Mouse (Mus musculus) cerebellum, adult 2 months (tissue): ENCODE data around the gene Clic1. TPM values are rescaled to one million over a fixed set of nuclear protein-coding genes. Genes with fewer than 3 reads are reported as not detected.

ENCODE experiments used
- DNase-seq, 2 experiments: peaks; one replicate each; pipeline ENCODE4 v3.0.0; 2021
- H3K27ac ChIP-seq: fragments of 200-500 bp; 2 replicates; pipeline ENCODE4 v1.5.1; 2012; ENCODE audit warnings: low read length, control low read depth, inconsistent platforms; ENCODE audit not compliant: insufficient read depth
- H3K27me3 ChIP-seq: fragments of 200-500 bp; 2 replicates; pipeline ENCODE4 v1.6.1; 2012; ENCODE audit warnings: inconsistent platforms, mild to moderate bottlenecking, low read length, moderate library complexity; ENCODE audit not compliant: control insufficient read depth, insufficient read depth
- H3K4me1 ChIP-seq: fragments of 200-500 bp; 2 replicates; pipeline ENCODE4 v1.6.1; 2011; ENCODE audit warnings: low read length; ENCODE audit not compliant: control insufficient read depth, insufficient read depth
- H3K4me3 ChIP-seq: fragments of 200-500 bp; replicated peaks from 2 replicates; pipeline ENCODE3; 2011; ENCODE audit warnings: mild to moderate bottlenecking, low read depth, low read length, control low read depth; ENCODE audit not compliant: insufficient read depth
- CTCF ChIP-seq: fragments of 200-500 bp; IDR thresholded peaks from 2 replicates; pipeline ENCODE4 v1.5.1; 2011; ENCODE audit warnings: low read depth, mild to moderate bottlenecking, control low read depth, low read length, moderate library complexity, borderline replicate concordance; ENCODE audit not compliant: insufficient read depth
- POLR2A ChIP-seq: fragments of 200-500 bp; IDR thresholded peaks from 2 replicates; pipeline ENCODE4 v1.6.1; 2011; ENCODE audit warnings: low read length, control low read depth, borderline replicate concordance; ENCODE audit not compliant: insufficient read depth
- WGBS: fragments of 180-500 bp; shearing (Covaris S2); methylation state at CpG from one replicate; pipeline ENCODE4 v1.1.7; 2018; 5-methylcytosine and 5-hydroxymethylcytosine counted together
- polyA plus RNA-seq: library from polyadenylated mRNA; depleted of rRNA; stranded (reverse); fragments of >200 nt; gene quantifications from 2 replicates; pipeline ENCODE4 v1.2.3, GENCODE M21; 2012

The Clic1 gene
- polyA plus RNA-seq, 1 experiment, result 41.2 TPM

DNA sequence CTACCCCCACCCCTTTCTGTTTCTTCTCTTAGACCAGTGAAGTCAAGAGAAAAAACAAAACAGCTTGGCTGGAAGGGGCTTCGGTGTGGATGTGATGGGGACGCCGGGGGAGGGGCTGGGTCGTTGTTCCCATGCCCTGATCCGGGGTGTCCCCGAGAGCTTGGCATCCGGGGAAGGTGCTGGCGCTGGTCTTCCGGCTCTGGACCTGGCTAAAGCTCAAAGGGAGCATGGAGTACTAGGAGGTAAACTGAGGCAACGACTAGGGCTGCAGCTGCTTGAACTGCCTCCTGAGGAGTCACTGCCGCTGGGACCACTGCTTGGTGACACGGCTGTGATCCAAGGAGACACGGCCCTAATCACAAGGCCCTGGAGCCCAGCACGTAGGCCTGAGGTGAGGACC, 10.3 kb downstream of the Clic1 start:
- peak overlapping the region; percentile 88 for H3K4me3 ChIP-seq
- peaks cover 28% of the 10 kb centered on the region for H3K4me1 ChIP-seq
- H3K27me3 ChIP-seq, result no peaks in the 10 kb centered on the region
- TF ChIP-seq POLR2A (no peak), CTCF (no peak)
- H3K27ac ChIP-seq, result no peak overlapping the region
- DNase-seq, result peak in 1 of 2 experiments; percentile 36
- 9% methylated on average over 14 of the region's 14 CpGs for WGBS

DNA sequence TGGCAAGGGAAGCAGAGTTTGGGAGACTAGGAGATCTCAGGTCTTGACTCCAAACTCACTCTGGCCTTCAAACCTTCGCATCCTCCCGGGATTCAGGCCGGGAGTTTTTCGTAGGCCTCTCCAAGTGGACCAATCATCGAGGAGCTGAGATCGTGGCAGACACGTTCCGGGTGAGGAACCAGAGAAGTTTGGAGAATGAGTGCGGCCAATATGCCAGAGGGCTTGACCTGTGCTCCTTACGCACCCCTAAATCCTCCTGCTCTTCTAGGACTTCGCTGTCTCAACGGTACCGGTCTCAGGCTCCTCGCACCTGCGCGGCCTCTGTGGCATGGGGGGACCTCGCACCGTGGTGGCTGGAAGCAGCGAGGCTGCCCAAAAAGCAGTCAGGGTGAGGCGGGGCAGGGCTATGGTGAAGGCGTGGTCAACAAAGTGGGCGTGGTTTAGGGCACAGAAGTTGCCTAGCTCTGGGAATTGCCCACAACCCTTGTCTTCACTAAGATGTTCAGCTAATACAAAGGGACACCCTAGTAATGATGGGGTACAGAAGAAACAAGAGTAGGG, 11.1 kb downstream of the Clic1 start:
- peaks cover 33% of the 10 kb centered on the region for H3K4me1 ChIP-seq
- H3K27me3 ChIP-seq, result no peaks in the 10 kb centered on the region
- TF ChIP-seq POLR2A (no peak), CTCF (no peak)
- 53% methylated on average over 22 of the region's 22 CpGs for WGBS
- H3K4me3 ChIP-seq, result no peak overlapping the region
- DNase-seq, result peak in 1 of 2 experiments; percentile 34
- 0 out of 2 replicates have a peak overlapping the region, but pooled peaks have one; percentile 11 for H3K27ac ChIP-seq

DNA sequence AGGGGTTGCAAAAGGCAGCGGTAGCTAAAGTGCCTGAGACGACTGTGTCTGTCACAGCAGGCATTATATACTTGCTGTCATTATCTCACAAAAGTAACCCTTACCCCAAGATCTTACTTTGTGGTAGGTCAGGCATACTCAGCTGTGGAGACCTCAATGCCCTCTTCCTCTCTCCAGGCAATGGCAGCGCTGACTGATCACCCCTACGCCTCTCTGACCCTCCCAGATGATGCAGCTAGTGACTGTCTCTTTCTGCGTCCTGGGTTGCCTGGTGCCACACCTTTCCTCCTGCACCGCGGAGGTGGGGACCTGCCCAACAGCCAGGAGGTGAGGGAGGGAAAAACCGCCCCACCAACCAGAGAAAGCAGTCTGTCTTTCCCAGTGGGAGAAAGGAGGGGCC, 11.5 kb downstream of the Clic1 start:
- H3K27ac ChIP-seq, result no peak overlapping the region
- no peak for TF ChIP-seq POLR2A
- no peak for TF ChIP-seq CTCF
- no peak overlapping the region for H3K4me3 ChIP-seq
- 73% methylated on average over 8 of the region's 8 CpGs for WGBS
- DNase-seq, result no peak
- H3K27me3 ChIP-seq, result no peaks in the 10 kb centered on the region
- peaks cover 33% of the 10 kb centered on the region for H3K4me1 ChIP-seq

DNA sequence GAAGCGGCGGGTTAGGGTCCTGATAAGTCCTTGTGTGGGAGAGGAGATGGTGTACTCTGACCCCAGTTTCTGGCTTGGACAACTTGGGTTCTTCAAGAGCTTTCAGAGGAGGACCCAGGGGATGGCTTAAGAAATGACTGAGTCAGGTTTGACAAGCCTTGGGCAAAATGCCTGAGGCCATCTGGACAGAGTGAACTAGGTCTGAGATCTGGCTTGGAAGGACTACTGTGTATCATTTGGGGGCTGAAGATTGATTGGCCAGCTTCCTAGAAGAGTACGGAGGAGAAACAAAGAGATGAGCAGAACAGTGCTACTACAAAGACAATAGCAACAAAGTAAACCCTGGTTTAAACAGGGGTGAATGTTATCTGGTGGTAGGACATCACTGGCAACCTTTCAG, 13.7 kb downstream of the Clic1 start:
- TF ChIP-seq CTCF (no peak), POLR2A (no peak)
- Histone ChIP-seq H3K27me3 (no peaks in the 10 kb centered on the region), H3K27ac (no peak overlapping the region), H3K4me3 (no peak overlapping the region), H3K4me1 (peaks cover 34% of the 10 kb centered on the region)
- WGBS, result 49% methylated on average over 3 of the region's 3 CpGs
- peak in 1 of 2 experiments; percentile 50 for DNase-seq

DNA sequence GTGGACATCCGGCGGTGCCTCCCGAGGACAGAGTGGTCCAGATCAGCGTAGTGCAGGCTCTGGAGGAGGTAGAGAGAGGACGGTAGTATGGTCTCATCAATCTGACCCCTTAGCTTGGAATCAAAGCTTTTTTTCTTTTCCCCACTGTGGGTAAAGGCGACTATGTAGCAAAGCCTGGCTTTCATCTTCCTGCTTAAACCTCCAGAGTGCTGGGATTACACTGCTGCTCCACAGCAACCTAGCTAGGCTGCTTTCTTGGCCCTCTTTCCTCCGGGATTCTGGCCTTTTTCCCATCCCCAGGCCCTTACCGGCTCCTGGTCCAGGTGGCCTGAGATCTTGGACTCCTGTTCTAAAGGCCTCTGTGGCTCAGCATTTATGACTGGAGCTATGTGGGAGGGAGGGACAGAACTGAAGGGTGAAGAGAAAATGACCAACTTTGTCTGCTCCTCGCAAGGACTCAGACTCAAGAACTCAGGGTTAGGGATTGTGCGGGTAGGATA, 14.7 kb downstream of the Clic1 start:
- peak; percentile 73 to 79 for DNase-seq
- peak overlapping the region; percentile 82 for H3K27ac ChIP-seq
- TF ChIP-seq POLR2A, result no peak
- no peak for TF ChIP-seq CTCF
- H3K27me3 ChIP-seq, result no peaks in the 10 kb centered on the region
- WGBS, result 19% methylated on average over 10 of the region's 10 CpGs
- peaks cover 43% of the 10 kb centered on the region for H3K4me1 ChIP-seq
- H3K4me3 ChIP-seq, result no peak overlapping the region

DNA sequence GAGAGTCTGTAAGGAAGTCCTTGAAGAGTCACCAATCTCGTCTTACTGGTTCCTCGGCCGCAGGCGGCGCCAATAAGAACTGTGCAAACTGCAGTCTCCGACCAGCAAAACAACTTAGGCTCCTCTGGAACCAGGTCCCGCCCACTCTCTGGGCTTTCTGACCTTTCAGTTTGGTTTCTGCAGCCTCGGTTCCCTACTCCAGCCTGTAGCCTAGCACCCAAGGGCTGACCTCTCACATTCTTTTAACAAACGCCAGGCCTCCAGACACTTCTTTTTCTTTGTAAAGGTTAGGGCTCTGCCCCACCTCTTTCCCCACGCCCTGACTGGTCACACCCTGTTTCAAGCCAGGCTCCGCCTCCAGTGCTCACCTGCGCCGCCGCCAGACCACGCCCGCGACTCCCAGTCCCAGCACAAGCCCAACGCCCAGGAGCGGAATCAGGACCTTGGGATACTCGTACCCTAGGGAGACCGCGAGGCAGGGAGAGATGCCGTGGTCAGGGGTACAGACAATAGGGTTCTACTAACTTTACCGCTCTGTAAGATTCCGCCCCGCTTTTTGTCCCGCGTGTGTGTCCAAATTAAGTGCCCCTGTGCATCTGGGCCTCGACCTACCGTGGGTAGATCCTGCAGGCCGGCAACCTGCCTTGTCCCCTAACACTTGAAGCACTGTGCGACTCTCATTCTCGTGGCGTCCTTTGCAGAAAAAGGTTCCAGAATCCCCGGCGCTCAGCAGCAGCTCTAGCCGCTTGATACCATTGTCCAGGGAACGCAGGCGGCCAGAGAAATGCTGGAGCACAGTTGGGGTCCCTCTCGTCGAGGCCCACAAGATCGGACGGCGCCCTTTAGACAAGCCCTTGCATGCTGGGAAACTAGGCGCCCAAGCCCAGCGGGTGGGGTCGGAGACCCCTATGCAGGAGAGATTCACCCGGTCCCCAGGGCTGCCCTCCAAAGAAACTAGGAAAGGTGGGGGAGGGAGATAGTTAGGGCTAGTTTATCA, 15.5 kb downstream of the Clic1 start, which contains the start of gene Ly6g6c:
Gene Ly6g6c (plus strand): TSS at position 438 of the 997 bp plus-strand sequence.
- H3K4me3 ChIP-seq, result peak within 1 kb of the TSS; percentile 45
- H3K27me3 ChIP-seq, result no peaks in the 10 kb centered on the region
- peak; percentile 72 to 77 for DNase-seq
- H3K4me1 ChIP-seq, result peaks cover 45% of the 10 kb centered on the region
- H3K27ac ChIP-seq, result peak within 1 kb of the TSS; percentile 82
- TF ChIP-seq CTCF, result no peak
- TF ChIP-seq POLR2A, result peak; percentile 38; the same call in 1 of the 2 replicates
- WGBS, result 9% methylated on average over 48 of the region's 48 CpGs

DNA sequence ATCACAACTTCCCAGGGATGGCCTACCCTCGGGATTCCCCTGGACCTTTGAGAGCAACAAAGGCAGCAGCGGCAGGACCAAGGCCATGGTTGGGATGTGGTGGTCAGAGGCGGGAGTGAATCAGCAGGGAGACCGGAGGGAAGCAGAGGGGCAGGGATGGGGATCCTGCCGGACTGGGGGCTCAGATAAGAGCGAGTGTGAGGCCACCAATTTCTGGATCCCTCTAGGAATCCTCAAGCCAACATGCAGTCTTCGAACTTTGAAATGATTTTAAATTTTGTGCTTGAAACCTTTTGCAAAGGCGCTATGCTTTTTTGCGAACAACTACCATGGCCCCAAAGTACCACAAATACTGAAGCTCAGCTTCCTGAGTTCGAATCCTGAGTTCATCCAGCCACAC, 16.3 kb downstream of the Clic1 start, which contains the start of gene Mpig6b:
Gene Mpig6b (minus strand): TSS at position 101 of the 400 bp plus-strand sequence.
- no peaks in the 10 kb centered on the region for H3K27me3 ChIP-seq
- H3K4me1 ChIP-seq, result peaks cover 41% of the 10 kb centered on the region
- TF ChIP-seq POLR2A (no peak), CTCF (no peak)
- 76% methylated on average over 10 of the region's 10 CpGs for WGBS
- H3K27ac ChIP-seq, result peak within 1 kb of the TSS; percentile 17; the same call in 1 of the 2 replicates
- peak in 1 of 2 experiments; percentile 22 for DNase-seq
- H3K4me3 ChIP-seq, result peak within 1 kb of the TSS; percentile 45
